ENCODE assay signal across 11 mouse cellular contexts in the genomic region with DNA sequence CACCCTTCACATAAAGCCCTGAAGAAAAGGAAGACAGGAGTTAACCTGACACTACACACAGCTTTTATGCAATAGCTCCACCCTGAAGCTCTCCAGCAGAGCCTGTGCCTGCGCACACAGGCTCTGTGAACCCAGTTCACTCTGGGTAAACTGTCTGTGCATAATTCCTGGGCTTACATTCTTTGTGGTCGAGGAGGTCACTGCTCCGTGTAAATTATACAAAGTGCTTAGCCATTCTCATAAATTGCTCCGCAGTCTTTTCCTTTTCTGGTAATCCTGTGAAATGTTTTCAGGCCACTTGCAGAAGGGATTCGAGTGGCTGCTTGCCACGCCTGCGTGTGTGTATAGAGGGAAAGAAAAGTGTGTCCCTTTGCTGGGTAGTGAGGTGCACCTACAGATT.
DNase-seq lines count a peak whose midpoint lies in the region; ATAC-seq lines count a peak whose summit lies in the region.
"Had no signal": no experiment of that assay in that cellular context is flagged by ENCODE, and none has a peak within 500 bp of the region (broad histone marks: within the 10 kb centered on the region; RNA-seq: fewer than 3 reads in every experiment).

No protein-coding gene starts in this region.

- ATAC-seq in intestine, embryonic 15.5 days: peak; percentile 70

- peaks cover 7% of the 10 kb centered on the region for H3K4me1 ChIP-seq in intestine, embryonic 15.5 days (replicated peaks)

- WGBS in intestine, embryonic 15.5 days: 30% methylated on average over 7 of the region's 7 CpGs

- peak; percentile 29 for DNase-seq in urinary bladder, postnatal 14 days (ENCODE audit: low spot score)
- no peak for DNase-seq in urinary bladder, postnatal 4 days (ENCODE audit: low spot score in 2 of 2)
- peak; percentile 9 for DNase-seq in lung, postnatal 36 days
- no peak for DNase-seq in gastrocnemius, postnatal 25 days
- no peak for DNase-seq in layer of hippocampus, postnatal 36 days
- no peak for DNase-seq in embryo, embryonic 10.5 days (ENCODE audit: low spot score)
- DNase-seq: right cerebral cortex, postnatal 14 days; thymus, postnatal 4 days had no signal

- no peak overlapping the region for H3K9ac ChIP-seq in intestine, embryonic 15.5 days

- H3K9me3 ChIP-seq in intestine, embryonic 15.5 days: no peaks in the 10 kb centered on the region
- H3K9me3 ChIP-seq: heart, embryonic 10.5 days had no signal

- H3K27ac ChIP-seq in intestine, embryonic 15.5 days: peak overlapping the region; percentile 69
- H3K27ac ChIP-seq: heart, embryonic 10.5 days; left cerebral cortex, adult 2 months had no signal

- H3K36me3 ChIP-seq in intestine, embryonic 15.5 days: no peaks in the 10 kb centered on the region
- H3K36me3 ChIP-seq: heart, embryonic 10.5 days had no signal

- H3K27me3 ChIP-seq in intestine, embryonic 15.5 days (replicated peaks): no peaks in the 10 kb centered on the region

- no peak overlapping the region for H3K4me2 ChIP-seq in intestine, embryonic 15.5 days (replicated peaks)

- no peak overlapping the region for H3K4me3 ChIP-seq in intestine, embryonic 15.5 days (replicated peaks)
- H3K4me3 ChIP-seq: heart, embryonic 10.5 days; left cerebral cortex, adult 2 months had no signal

Comparison
In these comparisons a context has a peak if more than half of its experiments do, and no peak if none do; other contexts are left out.
1. DNase-seq: peak in urinary bladder, postnatal 14 days (single experiment) and lung, postnatal 36 days (single experiment); none in urinary bladder, postnatal 4 days (0 of 2), gastrocnemius, postnatal 25 days (single experiment), layer of hippocampus, postnatal 36 days (0 of 2) and embryo, embryonic 10.5 days (single experiment).